Mouse (Mus musculus) liver, postnatal 0 days (tissue): ENCODE data around the gene Il1r1. TPM values are rescaled to one million over a fixed set of nuclear protein-coding genes. Genes with fewer than 3 reads are reported as not detected.

Source experiments
- ATAC-seq: fragments of 200-750 bp; cut with Nextera tagmentation; 2 replicates; pipeline ENCODE4 v1.8.0; 2017; ENCODE audit warnings: mild to moderate bottlenecking, moderate library complexity
- DNase-seq: peaks from one replicate; pipeline ENCODE4 v3.0.0-alpha.2; 2016
- H3K27ac ChIP-seq: fragments of 300-500 bp; sonication (generic); 2 replicates; pipeline ENCODE4 v1.5.1; 2014; ENCODE audit warnings: antibody characterized with exemption, moderate library complexity, mild to moderate bottlenecking, low read depth
- H3K27me3 ChIP-seq: fragments of 300-500 bp; sonication (generic); 2 replicates; pipeline ENCODE4 v1.6.1; 2014; ENCODE audit warnings: low read length, control low read depth, mixed read lengths; ENCODE audit not compliant: insufficient read depth
- H3K36me3 ChIP-seq: fragments of 300-500 bp; sonication (generic); replicated peaks from 2 replicates; pipeline ENCODE4 v1.6.1; 2014; ENCODE audit warnings: mild to moderate bottlenecking, control low read depth, low read length, moderate library complexity, mixed read lengths; ENCODE audit not compliant: insufficient read depth
- H3K4me1 ChIP-seq: fragments of 300-500 bp; sonication (generic); 2 replicates; pipeline ENCODE4 v1.6.1; 2014; ENCODE audit warnings: antibody characterized with exemption, mild to moderate bottlenecking, control low read depth; ENCODE audit not compliant: insufficient read depth
- H3K4me2 ChIP-seq: fragments of 300-500 bp; sonication (generic); 2 replicates; pipeline ENCODE4 v1.6.1; 2014; ENCODE audit warnings: low read depth, mild to moderate bottlenecking, low read length, moderate library complexity, mixed read lengths
- H3K4me3 ChIP-seq: fragments of 300-500 bp; sonication (generic); 2 replicates; pipeline ENCODE4 v1.5.1; 2014; ENCODE audit warnings: low read depth, low read length
- H3K9ac ChIP-seq: fragments of 300-500 bp; sonication (generic); replicated peaks from 2 replicates; pipeline ENCODE4 v1.6.1; 2014; ENCODE audit warnings: mild to moderate bottlenecking, moderate library complexity
- H3K9me3 ChIP-seq: fragments of 300-500 bp; sonication (generic); 2 replicates; pipeline ENCODE4 v1.6.1; 2016; ENCODE audit warnings: mild to moderate bottlenecking, control low read depth, low read length, mixed read lengths
- CTCF ChIP-seq: sonication (generic); IDR thresholded peaks from 2 replicates; pipeline ENCODE4 v1.5.1; 2016; ENCODE audit warnings: antibody characterized with exemption, low read depth
- EP300 ChIP-seq: IDR thresholded peaks from 2 replicates; pipeline ENCODE4 v1.6.1; 2016; ENCODE audit warnings: antibody characterized with exemption, low read depth, mild to moderate bottlenecking
- WGBS: fragments of 180-500 bp; shearing (Covaris S2); extraction: QIAGEN DNeasy Blood & Tissue Kit; methylation state at CpG from one replicate; pipeline ENCODE4 v1.1.7; 2014; ENCODE audit not compliant: insufficient replicate concordance; 5-methylcytosine and 5-hydroxymethylcytosine counted together
- polyA plus RNA-seq: library from polyadenylated mRNA; unstranded; fragments of >200 nt; fragmentation: Nextera tagmentation; extraction: Ambion mirVana; gene quantifications from 2 replicates; pipeline ENCODE4 v1.2.1, GENCODE M21; 2015

Il1r1 gene
- polyA plus RNA-seq, 1 experiment from 2014 or later = 15.1 TPM

- no peak overlapping the region for H3K4me2 ChIP-seq
- no peak overlapping the region for H3K9ac ChIP-seq
- no peak for ATAC-seq
- no peaks in the 10 kb centered on the region for H3K27me3 ChIP-seq
- 40% methylated on average over 9 of the region's 9 CpGs for WGBS
- no peak for TF ChIP-seq EP300
- no peak for TF ChIP-seq CTCF
- no peak for DNase-seq
- H3K27ac ChIP-seq = no peak overlapping the region; the same call in 1 of the 2 replicates
- no peaks in the 10 kb centered on the region for H3K9me3 ChIP-seq
- no peak overlapping the region for H3K4me3 ChIP-seq
- peaks cover 2% of the 10 kb centered on the region for H3K36me3 ChIP-seq
- H3K4me1 ChIP-seq = peaks cover 22% of the 10 kb centered on the region
Measured at GRCm38 (mm10) chr1:40262441-40263121, 37.7 kb downstream of the Il1r1 start.

DNA sequence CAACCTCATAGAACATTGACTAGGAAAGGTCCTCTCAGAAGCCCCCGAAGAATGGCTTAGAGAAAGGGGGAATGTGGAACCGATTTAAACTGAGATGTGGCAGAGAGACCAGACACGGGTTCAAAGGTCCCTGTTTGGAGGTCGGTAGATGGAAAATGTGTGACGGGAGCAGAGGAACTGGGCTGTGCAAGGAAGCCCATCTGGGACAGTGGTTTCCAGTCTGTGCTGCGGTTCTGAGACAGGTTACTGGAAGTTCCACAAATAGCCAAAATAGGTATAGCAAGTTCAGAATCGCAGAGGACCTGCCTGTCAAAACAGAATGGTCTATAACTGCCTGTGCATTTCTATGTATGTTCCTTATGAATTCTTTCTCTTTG, 38.2 kb downstream of the Il1r1 start:
- Histone ChIP-seq H3K36me3 (peaks cover 2% of the 10 kb centered on the region), H3K4me3 (no peak overlapping the region), H3K9ac (no peak overlapping the region), H3K4me1 (peaks cover 23% of the 10 kb centered on the region), H3K27ac (no peak overlapping the region; the same call in 1 of the 2 replicates), H3K9me3 (no peaks in the 10 kb centered on the region), H3K4me2 (no peak overlapping the region), H3K27me3 (no peaks in the 10 kb centered on the region)
- DNase-seq = no peak
- ATAC-seq = no peak
- TF ChIP-seq EP300 (no peak), CTCF (no peak)
- WGBS = 19% methylated on average over 7 of the region's 7 CpGs

GRCm38 (mm10) chr1:40263679-40264078, 38.8 kb downstream of the Il1r1 start:
- Histone ChIP-seq H3K27ac (no peak overlapping the region), H3K9me3 (no peaks in the 10 kb centered on the region), H3K4me2 (no peak overlapping the region), H3K4me1 (peaks cover 29% of the 10 kb centered on the region), H3K9ac (no peak overlapping the region), H3K4me3 (no peak overlapping the region), H3K27me3 (no peaks in the 10 kb centered on the region), H3K36me3 (peaks cover 2% of the 10 kb centered on the region)
- no peak for DNase-seq
- WGBS = 78% methylated on average over 8 of the region's 8 CpGs
- no peak for ATAC-seq
- TF ChIP-seq CTCF (no peak), EP300 (no peak)

DNA sequence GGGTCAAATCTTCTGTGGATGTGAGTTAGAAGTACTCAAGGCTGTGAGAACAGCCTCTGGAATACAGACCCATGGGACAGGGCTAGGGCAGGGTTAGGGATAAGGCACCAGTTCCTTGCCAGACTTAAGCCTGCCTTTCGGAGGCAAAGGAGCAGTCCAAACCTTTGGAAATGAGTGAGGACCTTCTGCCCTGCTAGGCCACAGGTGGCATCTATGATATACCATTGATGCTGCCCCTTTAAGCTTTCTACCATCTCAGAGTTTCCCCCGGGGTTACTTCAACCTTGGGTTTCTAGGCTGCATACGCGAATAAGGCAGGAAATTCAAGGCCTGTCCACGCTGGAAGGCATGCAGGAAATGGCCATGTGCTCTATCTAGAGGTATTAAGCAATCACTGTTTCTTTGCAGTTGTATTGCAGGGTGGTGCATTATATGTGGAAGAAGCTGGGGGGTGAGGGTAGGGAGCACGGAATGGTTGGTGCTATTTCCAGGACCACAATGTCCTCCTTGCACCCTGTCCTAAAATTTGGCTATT, 40.5 kb downstream of the Il1r1 start:
- ATAC-seq (no peak), DNase-seq (no peak)
- Histone ChIP-seq H3K27me3 (no peaks in the 10 kb centered on the region), H3K9ac (no peak overlapping the region), H3K27ac (peak overlapping the region; percentile 55), H3K4me2 (no peak overlapping the region), H3K36me3 (no peaks in the 10 kb centered on the region; the same call in 1 of the 2 replicates), H3K4me1 (peaks cover 39% of the 10 kb centered on the region), H3K4me3 (no peak overlapping the region), H3K9me3 (no peaks in the 10 kb centered on the region)
- no peak for TF ChIP-seq EP300
- TF ChIP-seq CTCF = no peak
- 41% methylated on average over 6 of the region's 6 CpGs for WGBS

- Histone ChIP-seq H3K4me3 (peak overlapping the region; percentile 62), H3K27me3 (no peaks in the 10 kb centered on the region), H3K4me2 (peak overlapping the region; percentile 80), H3K36me3 (no peaks in the 10 kb centered on the region; the same call in 1 of the 2 replicates), H3K4me1 (peaks cover 51% of the 10 kb centered on the region), H3K27ac (peak overlapping the region; percentile 94), H3K9ac (peak overlapping the region; percentile 71), H3K9me3 (no peaks in the 10 kb centered on the region)
- WGBS = 3% methylated on average over 34 of the region's 36 CpGs
- TF ChIP-seq CTCF = no peak
- ATAC-seq (peak; percentile 84), DNase-seq (peak; percentile 89)
Measured at GRCm38 (mm10) chr1:40266431-40267260, 41.8 kb downstream of the Il1r1 start.

DNA sequence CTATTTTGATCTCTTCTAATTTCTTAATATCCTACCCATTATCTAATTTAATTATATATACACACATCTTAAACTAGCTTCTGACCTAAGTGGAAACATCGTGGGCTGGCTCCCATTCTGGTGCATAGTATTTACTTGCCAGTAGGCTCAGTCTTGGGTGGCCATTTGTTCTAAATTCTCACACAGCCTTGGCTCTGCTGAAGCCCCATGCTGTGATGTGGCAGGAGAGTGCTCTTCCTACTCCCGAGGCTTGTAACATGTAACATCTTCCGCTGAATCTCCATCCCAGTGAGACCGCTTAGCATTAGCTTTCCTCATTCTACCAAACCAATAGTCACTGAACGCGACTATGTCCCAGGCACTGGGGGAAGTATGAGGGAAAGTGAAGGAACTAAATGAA, 43.0 kb downstream of the Il1r1 start:
- Histone ChIP-seq H3K27me3 (no peaks in the 10 kb centered on the region), H3K9ac (peak overlapping the region; percentile 71), H3K4me3 (peak overlapping the region; percentile 62), H3K27ac (no peak overlapping the region), H3K4me1 (peaks cover 52% of the 10 kb centered on the region), H3K9me3 (no peaks in the 10 kb centered on the region), H3K36me3 (no peaks in the 10 kb centered on the region; the same call in 1 of the 2 replicates), H3K4me2 (peak overlapping the region; percentile 80)
- no peak for TF ChIP-seq CTCF
- DNase-seq (no peak), ATAC-seq (no peak)
- 64% methylated on average over 6 of the region's 6 CpGs for WGBS
